Mouse (Mus musculus) brain, embryonic 14.5 days (tissue): ENCODE measurements around the gene Taf9.

Source experiments
- CTCF ChIP-seq: fragments of 200-500 bp; IDR thresholded peaks from 2 replicates; pipeline ENCODE4 v1.5.1; 2012; ENCODE audit warnings: inconsistent platforms, mild to moderate bottlenecking, moderate library complexity, borderline replicate concordance; ENCODE audit not compliant: insufficient read depth, insufficient read length; ENCODE audit errors: extremely low read depth
- POLR2A ChIP-seq: fragments of 200-500 bp; IDR thresholded peaks from 2 replicates; pipeline ENCODE4 v1.6.1; 2012; ENCODE audit warnings: mild to moderate bottlenecking, inconsistent platforms, borderline replicate concordance; ENCODE audit not compliant: poor library complexity, insufficient read depth, insufficient read length, severe bottlenecking; ENCODE audit errors: extremely low read depth

- TF ChIP-seq POLR2A (no peak), CTCF (no peak)
Measured at GRCm38 (mm10) chr13:100651439-100652186, at the start of gene Taf9.
